Mouse (Mus musculus): Measurements from ENCODE around the gene Cend1. TPM values are rescaled to one million over a fixed set of nuclear protein-coding genes. Genes with fewer than 3 reads are reported as not detected.
"Not testable (repeated sequence)": the region's sequence is repeated elsewhere in the genome, so short reads cannot be mapped to it uniquely, and the experiment has no call there.

Gene Cend1
- total RNA-seq, 2 experiments from 2014 or later: 111 to 122 TPM

GRCm38 (mm10) chr7:141431434-141432185, 2.3 kb upstream of the Cend1 start:
- DNase-seq: no peak
- intact Hi-C loops (cut with DNase I): no loop called here

- no peak for DNase-seq
- intact Hi-C loops (cut with DNase I): no loop called here
These were observed 1.4 kb upstream of the Cend1 start for GRCm38 (mm10) chr7:141430585-141431240.

- intact Hi-C loops (cut with DNase I): no loop called here
- no peak for DNase-seq
These were observed 721 bp upstream of the Cend1 start for GRCm38 (mm10) chr7:141429840-141430584.

- DNase-seq: no peak
- intact Hi-C loops (cut with DNase I): no loop called here
These were observed 590 bp downstream of the Cend1 start for GRCm38 (mm10) chr7:141428701-141429100.

- intact Hi-C loops (cut with DNase I): no loop called here
- DNase-seq: no peak
These were observed 2.2 kb downstream of the Cend1 start for GRCm38 (mm10) chr7:141426948-141427730.

- intact Hi-C loops (cut with DNase I): no loop called here
- DNase-seq: no peak
These were observed 5.5 kb downstream of the Cend1 start for GRCm38 (mm10) chr7:141423811-141424210.

- DNase-seq: no peak
- intact Hi-C loops (cut with DNase I): no loop called here
These were observed 9.1 kb downstream of the Cend1 start for GRCm38 (mm10) chr7:141420030-141420702.

- no peak for DNase-seq
- intact Hi-C loops (cut with DNase I): no loop called here
These were observed 10.3 kb downstream of the Cend1 start for GRCm38 (mm10) chr7:141418970-141419369.

GRCm38 (mm10) chr7:141417731-141418681, 11.3 kb downstream of the Cend1 start:
- DNase-seq: no peak
- intact Hi-C loops (cut with DNase I): no loop called here

GRCm38 (mm10) chr7:141416144-141416841, 13.0 kb downstream of the Cend1 start:
- intact Hi-C loops (cut with DNase I): no loop called here
- DNase-seq: no peak

- intact Hi-C loops (cut with DNase I): no loop called here
- DNase-seq: peak; percentile 100
These were observed 15.3 kb downstream of the Cend1 start, which contains the start of gene Gatd1 for GRCm38 (mm10) chr7:141413809-141414584. TSS of gene Gatd1 (minus strand) at chr7:141414136.

GRCm38 (mm10) chr7:141413331-141413730, 16.0 kb downstream of the Cend1 start:
- DNase-seq: no peak
- intact Hi-C loops (cut with DNase I): no loop called here

GRCm38 (mm10) chr7:141411667-141412066, 17.6 kb downstream of the Cend1 start:
- no peak for DNase-seq
- intact Hi-C loops (cut with DNase I): no loop called here

GRCm38 (mm10) chr7:141410631-141411030, 18.7 kb downstream of the Cend1 start:
- intact Hi-C loops (cut with DNase I): no loop called here
- no peak for DNase-seq

- peak; percentile 93 for DNase-seq
- intact Hi-C loops (cut with DNase I): no loop called here
These were observed 20.5 kb downstream of the Cend1 start for GRCm38 (mm10) chr7:141408833-141409232.

GRCm38 (mm10) chr7:141407670-141408069, 21.6 kb downstream of the Cend1 start:
- DNase-seq; intact Hi-C loops (cut with DNase I): not testable (repeated sequence)

GRCm38 (mm10) chr7:141405466-141405865, 23.8 kb downstream of the Cend1 start:
- intact Hi-C loops (cut with DNase I): no loop called here
- DNase-seq: no peak

GRCm38 (mm10) chr7:141403305-141403704, 26.0 kb downstream of the Cend1 start:
- intact Hi-C loops (cut with DNase I): no loop called here

More at GRCm38 (mm10) chr7:141403305-141403704, 26.0 kb downstream of the Cend1 start:
- peak; percentile 58 for DNase-seq

All from left cerebral cortex, postnatal 4 days (tissue).